Mouse (Mus musculus): Measurements from ENCODE around the gene Spata18. TPM values are rescaled to one million over a fixed set of nuclear protein-coding genes. Genes with fewer than 3 reads are reported as not detected.
A peak's percentile ranks its signal among the peaks of the same experiment; 100 is the strongest.

The Spata18 gene
- total and polyA plus RNA-seq, 3 experiments: not detected

DNA sequence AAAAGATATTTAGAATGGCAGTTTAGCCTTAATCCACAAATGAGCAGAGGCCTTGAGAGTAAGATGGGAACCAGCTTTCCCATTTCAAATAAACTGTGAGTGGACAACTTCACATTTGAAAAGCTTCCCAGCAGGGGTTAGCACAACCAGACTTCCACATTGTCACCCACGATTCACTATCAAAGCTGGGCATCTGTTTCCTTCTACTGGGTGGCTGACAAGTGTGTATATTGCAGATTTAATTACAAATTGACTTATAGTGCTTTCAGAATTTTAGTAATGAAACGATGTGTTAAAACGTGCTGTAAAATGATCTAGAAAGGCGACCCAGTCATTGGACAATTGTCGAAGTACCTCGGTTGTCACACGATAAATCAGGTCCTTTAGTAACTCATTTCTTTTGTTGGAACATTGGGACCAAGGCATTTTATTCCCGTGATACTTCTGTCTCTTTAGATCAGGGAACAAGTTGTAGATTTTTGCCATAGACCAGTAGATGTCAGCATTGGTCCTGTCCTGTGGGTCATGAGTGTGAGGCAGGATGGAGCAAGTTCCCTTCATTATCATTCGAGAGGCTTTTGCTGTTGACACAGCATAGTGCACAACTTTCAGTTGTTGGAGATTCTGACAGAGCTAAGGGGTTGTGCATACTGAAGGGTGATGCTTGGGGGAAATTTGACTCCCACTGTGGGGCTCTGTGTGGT is 32.7 kb downstream of the Spata18 start (continued):
- TF ChIP-seq RCOR1 (IDR thresholded peaks at IDR 0.05; ENCODE audit: low read depth, low read length) (peak; percentile 41; the same call in 1 of the 2 replicates), MXI1 (IDR thresholded peaks at IDR 0.05; ENCODE audit: low read depth, low read length) (no peak), UBTF (IDR thresholded peaks at IDR 0.05; ENCODE audit: borderline replicate concordance, insufficient read depth, low read depth, low read length) (no peak), MAX (IDR thresholded peaks at IDR 0.05; ENCODE audit: low read length) (no peak), E2F4 (IDR thresholded peaks at IDR 0.05; ENCODE audit: borderline replicate concordance, low read depth, low read length) (no peak), TAL1 (IDR thresholded peaks at IDR 0.05; ENCODE audit: low read length) (peak; percentile 49; the same call in 1 of the 2 replicates), GATA1 (IDR thresholded peaks at IDR 0.05; ENCODE audit: low read depth, low read length) (peak; percentile 54), ZKSCAN1 (IDR thresholded peaks at IDR 0.05; ENCODE audit: low read depth, low read length) (no peak), RAD21 (IDR thresholded peaks at IDR 0.05; ENCODE audit: low read depth, low read length) (peak; percentile 46), CHD2 (IDR thresholded peaks at IDR 0.05; ENCODE audit: low read length) (no peak), TBP (IDR thresholded peaks at IDR 0.05; ENCODE audit: low read depth, low read length) (no peak), TCF12 (IDR thresholded peaks at IDR 0.05; ENCODE audit: low read depth, low read length) (peak; percentile 51; the same call in 1 of the 2 replicates), ZC3H11A (IDR thresholded peaks at IDR 0.05; ENCODE audit: low read depth, low read length) (no peak), BHLHE40 (IDR thresholded peaks at IDR 0.05; ENCODE audit: borderline replicate concordance, low read depth, low read length) (no peak), EP300 (IDR thresholded peaks at IDR 0.05; ENCODE audit: low read depth in 1 of 2, low read length in 2 of 2) (peak; percentile 30 to 47; a peak in 2 of 4 replicates), KAT2A (conservative IDR thresholded peaks at IDR 0.05; ENCODE audit: low read depth, low read length) (no peak), ZMIZ1 (IDR thresholded peaks at IDR 0.05; ENCODE audit: low read depth, low read length) (no peak)

DNA sequence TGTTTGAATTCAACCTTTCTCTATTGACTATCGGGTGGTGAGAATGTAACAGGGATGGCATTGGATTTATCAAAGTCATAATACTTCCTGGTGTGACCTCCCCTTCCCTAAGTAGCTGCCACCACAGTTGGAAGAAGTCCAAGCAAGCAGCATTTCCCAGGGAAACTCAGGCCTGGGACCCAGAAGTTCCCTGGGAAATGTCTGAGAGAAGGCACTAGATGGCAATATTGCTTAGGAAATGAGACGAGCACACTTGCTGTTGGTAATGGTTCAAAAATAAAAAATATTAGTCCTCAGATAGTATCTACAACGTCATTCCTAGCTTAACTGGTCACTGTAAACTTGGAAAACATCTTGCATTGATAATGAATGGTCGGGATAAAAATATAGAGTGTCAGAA is 35.0 kb downstream of the Spata18 start:
- no peak overlapping the region for H3K27ac ChIP-seq (ENCODE audit: control insufficient read depth, low read depth, low read length)
- peaks cover 2 to 3% of the 10 kb centered on the region in 2 experiments; a peak in 2 of 4 replicates for H3K4me1 ChIP-seq (ENCODE audit: control insufficient read depth in 1 of 2, insufficient read depth in 2 of 2, low read length in 2 of 2)
- 0 out of 4 replicates have a peak, but pooled peaks cover 0 to 3% of the 10 kb centered on the region in 2 experiments for H3K36me3 ChIP-seq (ENCODE audit: control insufficient read depth in 1 of 2, insufficient read depth in 2 of 2, low read length in 2 of 2)
- H3K9me3 ChIP-seq (replicated peaks; ENCODE audit: insufficient read depth, low read length): no peaks in the 10 kb centered on the region
- no peaks in the 10 kb centered on the region for H3K79me2 ChIP-seq (ENCODE audit: control insufficient read depth, insufficient read depth, low read length, poor library complexity)
- H3K27me3 ChIP-seq (ENCODE audit: control insufficient read depth in 1 of 2, insufficient read depth in 2 of 2, low read length in 2 of 2): peaks cover 2 to 4% of the 10 kb centered on the region in 2 experiments; a peak in 3 of 4 replicates
- no peak overlapping the region for H3K9ac ChIP-seq (ENCODE audit: control insufficient read depth, low read depth, low read length, poor library complexity, severe bottlenecking)
- no peak overlapping the region for H3K4me3 ChIP-seq (ENCODE audit: control insufficient read depth in 1 of 2, insufficient read depth in 1 of 2, low read depth in 2 of 2, low read length in 2 of 2)
- DNase-seq (ENCODE audit: low read depth, low spot score): peak; percentile 21
- TF ChIP-seq E2F4 (IDR thresholded peaks at IDR 0.05; ENCODE audit: borderline replicate concordance, low read depth, low read length) (no peak), USF2 (IDR thresholded peaks at IDR 0.05; ENCODE audit: borderline replicate concordance in 1 of 2, insufficient read depth in 1 of 2, low read depth in 1 of 2, low read length in 2 of 2) (no peak), ZMIZ1 (IDR thresholded peaks at IDR 0.05; ENCODE audit: low read depth, low read length) (no peak), GATA1 (IDR thresholded peaks at IDR 0.05; ENCODE audit: low read depth, low read length) (no peak), RAD21 (IDR thresholded peaks at IDR 0.05; ENCODE audit: low read depth, low read length) (peak; percentile 30), ETS1 (IDR thresholded peaks at IDR 0.05; ENCODE audit: low read depth, low read length) (no peak), TCF12 (IDR thresholded peaks at IDR 0.05; ENCODE audit: low read depth, low read length) (no peak), NELFE (IDR thresholded peaks at IDR 0.05; ENCODE audit: low read depth, low read length) (no peak), MAX (IDR thresholded peaks at IDR 0.05; ENCODE audit: low read length) (no peak), USF1 (IDR thresholded peaks at IDR 0.05; ENCODE audit: low read depth, low read length) (no peak), CTCF (IDR thresholded peaks at IDR 0.05 in 2 of 3, conservative IDR thresholded peaks at IDR 0.05 in 1 of 3; ENCODE audit: control insufficient read depth in 1 of 3, insufficient read depth in 1 of 3, low read depth in 2 of 3, low read length in 3 of 3, poor library complexity in 1 of 3, severe bottlenecking in 1 of 3) (peak in 1 of 3 experiments; percentile 27; a peak in 2 of 6 replicates)

Data from MEL (cell line).